Mouse (Mus musculus) gastrocnemius, postnatal 14 days (tissue): ENCODE data around the gene Cldn10. TPM values are rescaled to one million over a fixed set of nuclear protein-coding genes. Genes with fewer than 3 reads are reported as not detected.
"Not testable (repeated sequence)": the region's sequence is repeated elsewhere in the genome, so short reads cannot be mapped to it uniquely, and the experiment has no call there.

ENCODE experiments used
- DNase-seq: peaks from one replicate; pipeline ENCODE4 v3.0.0; 2021; ENCODE audit warnings: mixed read lengths
- intact Hi-C: fragments of 180-260 bp; cut with DNase I; formaldehyde crosslinking; loops from one replicate; pipeline ENCODE4 v1.15.1; 2025; ENCODE audit warnings: low total_unique reads
- total RNA-seq, 2 experiments: library from RNA; stranded (reverse); gene quantifications; 2 replicates each; pipeline ENCODE4 v1.2.3; 2021

Gene Cldn10
- total RNA-seq, 2 experiments from 2014 or later, result not detected

- intact Hi-C loops, result no loop called here
- DNase-seq, result no peak
Measured at GRCm38 (mm10) chr14:118777478-118777877, 10.2 kb upstream of the Cldn10 start.

GRCm38 (mm10) chr14:118781601-118782000 is 6.1 kb upstream of the Cldn10 start:
- DNase-seq, result no peak
- intact Hi-C loops, result no loop called here

- DNase-seq, result no peak
- intact Hi-C loops, result no loop called here
Measured at GRCm38 (mm10) chr14:118782241-118782640, 5.5 kb upstream of the Cldn10 start.

- no peak for DNase-seq
- intact Hi-C loops, result no loop called here
Measured at GRCm38 (mm10) chr14:118783326-118783935, 4.3 kb upstream of the Cldn10 start.

- no peak for DNase-seq
- intact Hi-C loops, result no loop called here
Measured at GRCm38 (mm10) chr14:118790217-118790616, 2.5 kb downstream of the Cldn10 start.

GRCm38 (mm10) chr14:118792957-118793356 is 5.2 kb downstream of the Cldn10 start:
- DNase-seq, result no peak
- intact Hi-C loops, result no loop called here

- intact Hi-C loops, result no loop called here
Measured at GRCm38 (mm10) chr14:118793416-118793815, 5.7 kb downstream of the Cldn10 start.

GRCm38 (mm10) chr14:118794196-118794595 is 6.5 kb downstream of the Cldn10 start:
- intact Hi-C loops, result no loop called here
- no peak for DNase-seq

More at GRCm38 (mm10) chr14:118793416-118793815, 5.7 kb downstream of the Cldn10 start:
- no peak for DNase-seq

- intact Hi-C loops, result no loop called here
Measured at GRCm38 (mm10) chr14:118794893-118795292, 7.2 kb downstream of the Cldn10 start.

GRCm38 (mm10) chr14:118795915-118796693 is 8.4 kb downstream of the Cldn10 start:
- intact Hi-C loops, result no loop called here
- no peak for DNase-seq

More at GRCm38 (mm10) chr14:118794893-118795292, 7.2 kb downstream of the Cldn10 start:
- DNase-seq, result no peak

GRCm38 (mm10) chr14:118796694-118797058 is 9.0 kb downstream of the Cldn10 start:
- no peak for DNase-seq
- intact Hi-C loops, result no loop called here

- DNase-seq, result no peak
- intact Hi-C loops, result no loop called here
Measured at GRCm38 (mm10) chr14:118797270-118797669, 9.6 kb downstream of the Cldn10 start.

GRCm38 (mm10) chr14:118799918-118800317 is 12.2 kb downstream of the Cldn10 start:
- intact Hi-C loops, result no loop called here
- no peak for DNase-seq

GRCm38 (mm10) chr14:118803936-118804335 is 16.2 kb downstream of the Cldn10 start:
- intact Hi-C loops, result no loop called here
- no peak for DNase-seq

- DNase-seq, result no peak
- intact Hi-C loops, result no loop called here
Measured at GRCm38 (mm10) chr14:118804351-118804750, 16.6 kb downstream of the Cldn10 start.

- intact Hi-C loops, result no loop called here
- DNase-seq, result no peak
Measured at GRCm38 (mm10) chr14:118807653-118808052, 19.9 kb downstream of the Cldn10 start.

- DNase-seq, intact Hi-C loops: not testable (repeated sequence)
Measured at GRCm38 (mm10) chr14:118808183-118808582, 20.5 kb downstream of the Cldn10 start.

- intact Hi-C loops, result no loop called here
- no peak for DNase-seq
Measured at GRCm38 (mm10) chr14:118809686-118810085, 22.0 kb downstream of the Cldn10 start.

- intact Hi-C loops, DNase-seq: not testable (repeated sequence)
Measured at GRCm38 (mm10) chr14:118811256-118811655, 23.5 kb downstream of the Cldn10 start.

- no peak for DNase-seq
- intact Hi-C loops, result no loop called here
Measured at GRCm38 (mm10) chr14:118813111-118813510, 25.4 kb downstream of the Cldn10 start.

GRCm38 (mm10) chr14:118816503-118816902 is 28.8 kb downstream of the Cldn10 start:
- no peak for DNase-seq
- intact Hi-C loops, result loop anchor here (5.0 kb wide), 1 partner anchor 199 kb away; no protein-coding TSS in a partner anchor
